Mouse (Mus musculus) spleen, postnatal 10 days (tissue): ENCODE data around the gene Zfp292.
A peak's percentile ranks its signal among the peaks of the same experiment; 100 is the strongest.
"Not testable (repeated sequence)": the region's sequence is repeated elsewhere in the genome, so short reads cannot be mapped to it uniquely, and the experiment has no call there.

Experiments
- DNase-seq, 2 experiments: peaks; one replicate each; pipeline ENCODE4 v3.0.0; 2021 to 2022; ENCODE audit warnings: low spot score in 2 of 2

Gene Zfp292

GRCm38 (mm10) chr4:34882818-34883217 is at the start of gene Zfp292:
Gene Zfp292, minus strand, starts transcription at chr4:34882960.
- peak; percentile 83 to 92 for DNase-seq

- DNase-seq = not testable (repeated sequence)
Observed at GRCm38 (mm10) chr4:34928386-34928785, 45.6 kb upstream of the Zfp292 start.

- DNase-seq = peak in 1 of 2 experiments; percentile 37
Observed at GRCm38 (mm10) chr4:34922177-34922870, 39.6 kb upstream of the Zfp292 start.

DNA sequence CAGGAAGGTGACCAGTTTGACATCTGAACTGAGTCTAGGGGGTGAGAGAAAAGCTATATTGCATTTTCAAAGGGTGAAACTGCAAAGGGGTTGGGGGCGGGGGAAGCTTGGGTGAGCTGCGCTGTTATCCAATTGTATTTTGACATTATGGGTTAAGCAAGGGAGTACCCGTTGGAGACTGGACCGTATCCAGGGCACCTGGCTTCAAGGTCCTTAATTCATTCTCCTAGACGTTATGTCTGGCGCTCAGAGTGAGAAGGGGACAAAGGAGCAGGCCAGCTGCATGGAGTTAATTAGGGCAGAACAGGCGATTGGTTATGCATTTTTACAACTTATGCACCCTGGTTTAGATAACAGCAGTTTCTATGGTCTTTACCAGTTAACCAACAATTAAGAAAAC is 34.6 kb upstream of the Zfp292 start:
- no peak for DNase-seq

GRCm38 (mm10) chr4:34912171-34912570 is 29.4 kb upstream of the Zfp292 start:
- no peak for DNase-seq

DNA sequence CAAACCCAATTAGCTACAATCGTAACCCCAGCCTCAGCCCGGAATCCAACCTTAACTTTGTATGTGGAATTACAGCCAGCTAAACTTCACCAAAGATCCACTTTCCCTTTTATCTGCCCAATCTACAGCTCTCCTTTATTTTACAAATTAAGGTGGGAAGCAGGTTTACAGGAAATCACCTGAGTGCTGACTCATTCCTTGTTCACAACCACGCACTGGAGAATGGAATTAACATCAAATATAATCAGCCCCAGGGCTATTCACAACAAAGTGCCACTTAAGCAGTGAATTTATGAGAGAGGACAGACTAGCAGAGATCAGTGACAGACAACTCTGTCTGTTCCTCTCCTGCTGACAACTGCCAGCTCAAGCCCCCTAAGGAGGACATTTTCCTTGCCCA is 28.6 kb upstream of the Zfp292 start:
- no peak for DNase-seq

GRCm38 (mm10) chr4:34908127-34908526 is 25.4 kb upstream of the Zfp292 start:
- no peak for DNase-seq

DNA sequence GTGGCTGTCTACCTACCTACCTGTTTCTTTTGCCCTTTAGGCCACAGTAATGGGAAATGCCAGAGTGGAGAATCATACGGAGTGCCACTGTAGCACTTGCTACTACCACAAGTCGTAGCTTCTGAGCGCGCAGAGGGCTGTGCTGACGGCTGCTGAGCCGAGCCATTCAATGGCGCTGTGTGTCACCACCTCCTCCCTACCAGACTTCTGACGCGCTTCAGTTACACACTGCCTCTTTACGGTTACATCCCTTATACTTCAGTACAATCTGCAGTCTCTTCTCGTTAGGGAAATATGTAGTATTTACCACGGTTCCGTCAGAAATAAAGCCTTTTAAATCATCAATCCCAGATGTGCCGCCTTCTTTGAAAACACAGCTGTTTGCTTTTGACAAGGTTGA is 24.3 kb upstream of the Zfp292 start:
- no peak for DNase-seq

DNA sequence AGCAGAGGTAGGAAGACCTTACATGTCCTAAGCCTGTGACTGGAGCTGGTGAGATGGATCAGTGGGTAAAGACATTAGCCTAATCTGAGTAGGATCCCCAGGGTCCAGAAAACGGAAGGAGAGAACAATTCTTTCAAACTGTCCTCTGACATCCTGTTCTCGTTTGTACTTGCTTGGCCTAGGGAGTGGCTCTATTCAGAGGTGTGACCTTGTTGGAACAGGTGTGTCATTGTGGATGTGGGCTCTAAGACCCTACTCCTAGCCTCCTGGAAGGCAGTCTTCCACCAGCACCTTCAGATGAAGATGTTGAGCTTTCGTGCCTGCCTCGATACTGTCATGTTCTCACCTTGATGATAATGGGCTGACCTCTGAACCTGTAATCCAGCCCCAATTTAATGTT is 23.4 kb upstream of the Zfp292 start:
- no peak for DNase-seq

GRCm38 (mm10) chr4:34905396-34905795 is 22.6 kb upstream of the Zfp292 start:
- peak in 1 of 2 experiments; percentile 65 for DNase-seq

- not testable (repeated sequence) for DNase-seq
Observed at GRCm38 (mm10) chr4:34901582-34901981, 18.8 kb upstream of the Zfp292 start.

DNA sequence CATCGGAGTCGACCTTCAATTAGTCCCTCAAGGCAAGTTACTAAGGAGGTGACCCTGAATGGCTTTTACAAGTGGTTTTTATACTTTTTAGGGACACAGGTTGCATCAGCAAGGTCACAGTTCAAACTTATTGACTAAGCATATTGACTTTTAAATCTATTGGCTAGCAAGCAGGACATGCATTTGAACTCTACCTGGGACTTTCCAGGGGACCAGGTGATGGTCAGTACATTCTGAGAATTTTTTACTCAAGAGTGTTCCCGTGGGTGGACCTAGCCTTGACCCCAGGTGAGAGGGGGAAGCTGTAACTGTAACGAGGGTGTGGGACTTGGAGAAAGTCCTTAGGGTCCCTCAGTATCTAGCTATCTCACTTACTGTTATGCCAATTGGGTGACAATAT is 18.4 kb upstream of the Zfp292 start:
- no peak for DNase-seq

- no peak for DNase-seq
Observed at GRCm38 (mm10) chr4:34900155-34900554, 17.4 kb upstream of the Zfp292 start.

DNA sequence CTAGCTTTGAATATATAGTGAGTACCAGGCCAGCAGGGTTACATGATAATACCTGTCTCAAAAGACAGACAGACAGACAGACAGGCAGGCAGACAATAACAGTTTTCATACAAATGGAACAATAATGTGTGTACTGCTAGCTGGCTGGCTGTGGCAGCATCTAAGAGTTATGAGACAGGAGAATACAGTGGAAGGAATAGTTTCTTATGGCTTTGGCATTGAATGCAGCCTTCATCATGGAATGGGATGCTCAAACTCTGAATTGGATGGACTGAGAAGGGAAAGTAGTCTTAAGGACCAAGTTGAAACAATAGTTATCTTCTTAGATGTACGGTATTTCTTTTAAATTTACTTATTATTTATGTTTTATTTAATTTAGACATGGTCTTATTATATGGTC is 16.6 kb upstream of the Zfp292 start:
- no peak for DNase-seq

DNA sequence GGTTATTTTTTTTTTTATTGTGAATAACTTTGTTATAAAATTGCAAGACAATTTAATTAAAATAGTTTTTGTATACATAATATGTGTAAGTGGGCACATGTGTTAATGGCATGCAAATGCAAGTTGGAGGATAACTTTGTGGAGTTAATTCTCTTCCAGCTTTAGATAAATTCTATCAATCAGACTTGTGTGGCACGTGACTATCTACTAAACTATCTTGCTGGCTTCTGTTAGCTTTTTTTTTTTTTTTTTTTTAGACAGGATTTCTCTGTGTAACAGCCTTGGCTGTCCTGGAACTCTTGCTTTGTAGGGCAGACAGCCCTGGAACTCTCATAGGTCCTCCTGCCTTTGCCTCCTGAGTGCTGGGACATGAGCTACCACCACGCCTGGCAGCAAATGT is 15.7 kb upstream of the Zfp292 start:
- no peak for DNase-seq

DNA sequence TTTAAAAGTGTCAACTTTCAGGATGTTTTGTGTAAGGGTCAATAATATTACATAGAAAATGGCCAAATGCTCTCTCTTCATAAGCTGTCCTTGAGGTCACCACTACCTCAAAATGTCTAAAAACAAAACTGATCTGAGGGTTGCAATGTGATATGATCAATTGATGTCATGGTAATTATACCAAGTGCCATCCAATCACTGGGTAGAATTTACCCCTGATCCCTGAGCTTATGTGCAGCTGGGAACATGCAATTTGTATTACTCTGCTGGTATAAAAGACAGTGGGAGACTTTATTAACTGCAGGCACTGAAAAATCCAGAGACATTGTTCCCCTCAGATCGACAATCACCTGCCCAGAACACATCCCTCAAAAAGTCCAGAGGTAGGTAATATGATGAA is 10.7 kb upstream of the Zfp292 start, which contains the start of gene Cga:
TSS of gene Cga (plus strand) at position 301 of the 400 bp plus-strand sequence.
- no peak for DNase-seq

DNA sequence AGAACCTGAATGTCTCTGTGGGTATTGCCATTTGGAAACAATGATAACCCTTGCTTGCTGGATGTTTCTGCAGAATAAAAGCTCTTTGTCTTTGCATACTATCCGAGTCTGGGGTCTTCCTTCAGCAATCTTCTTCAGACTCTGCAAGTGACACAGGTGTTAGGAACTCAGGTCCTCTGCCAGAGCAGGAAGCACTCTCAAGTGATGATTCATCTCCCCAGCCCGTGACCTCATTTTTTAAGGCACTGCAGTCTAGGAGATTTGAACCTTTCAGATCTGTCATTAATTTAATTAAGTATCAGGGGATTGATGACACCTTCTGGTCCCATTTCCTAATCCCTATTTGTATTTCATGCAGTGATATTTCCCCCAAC is 7.0 kb upstream of the Zfp292 start:
- DNase-seq = no peak

- no peak for DNase-seq
Observed at GRCm38 (mm10) chr4:34889101-34889811, 6.5 kb upstream of the Zfp292 start.

DNA sequence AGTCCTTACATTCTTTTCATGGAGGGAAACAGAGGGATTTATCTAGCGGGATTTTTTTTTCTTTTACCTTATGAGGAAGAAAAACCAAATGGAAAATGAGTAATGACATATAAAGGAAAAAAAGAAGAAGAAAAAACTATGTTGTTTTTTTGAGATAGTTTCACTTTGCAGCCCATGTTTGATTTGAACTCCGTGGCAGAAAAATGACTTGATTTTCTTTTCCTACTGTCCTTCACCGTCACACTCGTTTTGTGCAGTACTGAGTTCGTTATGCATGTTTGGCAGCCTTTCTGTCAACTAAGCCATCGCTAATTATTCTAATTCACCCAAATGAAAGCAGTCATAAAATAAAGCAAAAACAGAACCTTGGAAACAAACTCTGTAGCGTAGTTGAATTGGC is 4.5 kb upstream of the Zfp292 start:
- DNase-seq = no peak

DNA sequence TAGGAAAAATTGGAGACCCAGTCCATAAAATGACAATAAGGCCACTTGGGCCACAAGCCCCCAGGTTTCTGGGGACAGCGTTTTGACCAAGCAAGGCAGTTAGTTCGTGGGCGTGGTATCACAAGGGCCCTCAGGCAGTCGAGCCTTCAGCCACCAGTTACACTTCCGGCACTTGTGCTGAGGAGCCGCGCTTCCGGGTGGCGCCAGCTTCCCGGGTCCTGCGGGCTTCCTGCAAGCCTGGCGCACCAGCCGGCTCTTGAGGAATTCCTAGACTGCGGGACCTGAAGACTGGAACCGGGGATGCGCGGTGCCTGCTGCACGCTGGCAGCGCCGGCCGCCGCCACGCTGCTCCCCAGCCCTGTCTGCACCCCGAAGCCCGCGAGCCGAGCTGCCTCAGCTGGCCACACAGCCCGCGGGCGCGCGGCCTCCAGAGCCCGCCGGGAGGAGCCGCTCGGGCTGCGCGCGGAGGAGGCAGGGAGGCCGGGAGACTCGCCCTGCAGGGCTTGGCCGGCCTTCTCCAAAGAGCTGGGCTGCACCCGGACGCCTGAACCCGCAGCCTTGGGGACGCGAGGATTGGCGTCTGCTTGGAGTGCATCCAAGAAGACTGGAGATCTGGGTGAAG is 3.8 kb upstream of the Zfp292 start:
- DNase-seq = peak; percentile 82 to 84

GRCm38 (mm10) chr4:34885631-34886351 is 3.0 kb upstream of the Zfp292 start:
- DNase-seq = no peak

GRCm38 (mm10) chr4:34883366-34884029 is 738 bp upstream of the Zfp292 start:
- DNase-seq = no peak
